Mouse (Mus musculus) forebrain, embryonic 13.5 days (tissue): ENCODE results near the gene Cox15. TPM values are rescaled to one million over a fixed set of nuclear protein-coding genes. Genes with fewer than 3 reads are reported as not detected.

Experiments
- ATAC-seq: fragments of 200-750 bp; cut with Nextera tagmentation; 2 replicates; pipeline ENCODE4 v1.8.0; 2017
- H3K27ac ChIP-seq: fragments of 300-500 bp; sonication (generic); 2 replicates; pipeline ENCODE4 v1.5.1; 2015; ENCODE audit warnings: inconsistent platforms, mild to moderate bottlenecking, moderate library complexity
- H3K27me3 ChIP-seq: fragments of 300-500 bp; sonication (generic); 2 replicates; pipeline ENCODE4 v1.6.1; 2015; ENCODE audit warnings: mild to moderate bottlenecking, inconsistent platforms
- H3K36me3 ChIP-seq: fragments of 300-500 bp; sonication (generic); 2 replicates; pipeline ENCODE4 v1.6.1; 2015; ENCODE audit warnings: mild to moderate bottlenecking, inconsistent platforms; ENCODE audit not compliant: poor library complexity, severe bottlenecking
- H3K4me1 ChIP-seq: fragments of 300-500 bp; sonication (generic); 2 replicates; pipeline ENCODE4 v1.6.1; 2015; ENCODE audit warnings: inconsistent platforms
- H3K4me2 ChIP-seq: fragments of 300-500 bp; sonication (generic); 2 replicates; pipeline ENCODE4 v1.6.1; 2015; ENCODE audit warnings: inconsistent platforms, mild to moderate bottlenecking, moderate library complexity
- H3K4me3 ChIP-seq: fragments of 300-500 bp; sonication (generic); 2 replicates; pipeline ENCODE4 v1.5.1; 2015; ENCODE audit warnings: mild to moderate bottlenecking, inconsistent platforms
- H3K9ac ChIP-seq: fragments of 300-500 bp; sonication (generic); 2 replicates; pipeline ENCODE4 v1.6.1; 2015; ENCODE audit warnings: mild to moderate bottlenecking, inconsistent platforms
- H3K9me3 ChIP-seq: fragments of 300-500 bp; sonication (generic); replicated peaks from 2 replicates; pipeline ENCODE4 v1.6.1; 2016; ENCODE audit warnings: inconsistent platforms
- WGBS: fragments of 180-500 bp; shearing (Covaris S2); methylation state at CpG from one replicate; pipeline ENCODE4 v1.1.7; 2015; 5-methylcytosine and 5-hydroxymethylcytosine counted together
- polyA plus RNA-seq: library from polyadenylated mRNA; unstranded; fragments of >200 nt; fragmentation: Nextera tagmentation; extraction: Ambion mirVana; gene quantifications from 2 replicates; pipeline ENCODE4 v1.2.1, GENCODE M21; 2015

Cox15 gene
- polyA plus RNA-seq, 1 experiment from 2014 or later: 13.1 TPM

- no peak overlapping the region for H3K4me3 ChIP-seq
- H3K9me3 ChIP-seq: no peaks in the 10 kb centered on the region
- whole genome bisulfite sequencing: 92% methylated on average over 20 of the region's 20 CpGs
Observed at GRCm38 (mm10) chr19:43724194-43724593, 28.6 kb downstream of the Cox15 start.

GRCm38 (mm10) chr19:43723501-43723900 is 29.3 kb downstream of the Cox15 start:
- ATAC-seq: no peak
- H3K27ac ChIP-seq: no peak overlapping the region
- H3K9ac ChIP-seq: no peak overlapping the region
- peaks cover 70% of the 10 kb centered on the region for H3K36me3 ChIP-seq
- H3K4me2 ChIP-seq: no peak overlapping the region
- H3K4me3 ChIP-seq: no peak overlapping the region
- 87% methylated on average over 10 of the region's 10 CpGs for WGBS
- no peaks in the 10 kb centered on the region for H3K4me1 ChIP-seq
- H3K9me3 ChIP-seq: no peaks in the 10 kb centered on the region
- no peaks in the 10 kb centered on the region for H3K27me3 ChIP-seq

More at GRCm38 (mm10) chr19:43724194-43724593, 28.6 kb downstream of the Cox15 start:
- Histone ChIP-seq H3K27me3 (no peaks in the 10 kb centered on the region), H3K4me2 (no peak overlapping the region), H3K4me1 (no peaks in the 10 kb centered on the region), H3K27ac (no peak overlapping the region), H3K36me3 (peaks cover 67% of the 10 kb centered on the region), H3K9ac (no peak overlapping the region)
- ATAC-seq: no peak

- no peak overlapping the region for H3K4me2 ChIP-seq
- peaks cover 70% of the 10 kb centered on the region for H3K36me3 ChIP-seq
- ATAC-seq: no peak
- H3K4me1 ChIP-seq: no peaks in the 10 kb centered on the region
- no peaks in the 10 kb centered on the region for H3K9me3 ChIP-seq
- H3K9ac ChIP-seq: no peak overlapping the region
- no peak overlapping the region for H3K27ac ChIP-seq
- no peaks in the 10 kb centered on the region for H3K27me3 ChIP-seq
- H3K4me3 ChIP-seq: no peak overlapping the region
- 78% methylated on average over 8 of the region's 8 CpGs for WGBS
Observed at GRCm38 (mm10) chr19:43722891-43723290, 29.9 kb downstream of the Cox15 start.

- H3K9ac ChIP-seq: no peak overlapping the region
- ATAC-seq: no peak
- peaks cover 50% of the 10 kb centered on the region for H3K36me3 ChIP-seq
Observed at GRCm38 (mm10) chr19:43720061-43720460, 32.7 kb downstream of the Cox15 start.

GRCm38 (mm10) chr19:43711971-43712370 is 40.8 kb downstream of the Cox15 start:
- Histone ChIP-seq H3K4me3 (no peak overlapping the region), H3K36me3 (peaks cover 23% of the 10 kb centered on the region), H3K4me2 (no peak overlapping the region), H3K9ac (no peak overlapping the region), H3K27ac (no peak overlapping the region), H3K27me3 (no peaks in the 10 kb centered on the region), H3K4me1 (no peaks in the 10 kb centered on the region), H3K9me3 (no peaks in the 10 kb centered on the region)
- ATAC-seq: no peak
- 79% methylated on average over 5 of the region's 5 CpGs for WGBS

More at GRCm38 (mm10) chr19:43720061-43720460, 32.7 kb downstream of the Cox15 start:
- no peak overlapping the region for H3K4me2 ChIP-seq
- no peak overlapping the region for H3K4me3 ChIP-seq
- H3K27me3 ChIP-seq: no peaks in the 10 kb centered on the region
- no peaks in the 10 kb centered on the region for H3K9me3 ChIP-seq
- 93% methylated on average over 11 of the region's 11 CpGs for WGBS
- H3K4me1 ChIP-seq: no peaks in the 10 kb centered on the region
- H3K27ac ChIP-seq: no peak overlapping the region

- Histone ChIP-seq H3K27me3 (no peaks in the 10 kb centered on the region), H3K9ac (no peak overlapping the region), H3K9me3 (no peaks in the 10 kb centered on the region), H3K36me3 (peaks cover 28% of the 10 kb centered on the region), H3K4me3 (no peak overlapping the region), H3K4me1 (no peaks in the 10 kb centered on the region), H3K27ac (no peak overlapping the region), H3K4me2 (no peak overlapping the region)
- 54% methylated on average over 22 of the region's 22 CpGs for WGBS
- ATAC-seq: no peak
Observed at GRCm38 (mm10) chr19:43711159-43711916, 41.5 kb downstream of the Cox15 start.

- no peaks in the 10 kb centered on the region for H3K9me3 ChIP-seq
- H3K4me3 ChIP-seq: no peak overlapping the region
- H3K27ac ChIP-seq: no peak overlapping the region
- H3K4me1 ChIP-seq: no peaks in the 10 kb centered on the region
- H3K36me3 ChIP-seq: peaks cover 49% of the 10 kb centered on the region
- H3K4me2 ChIP-seq: no peak overlapping the region
- no peak overlapping the region for H3K9ac ChIP-seq
- no peak for ATAC-seq
- WGBS: 71% methylated on average over 8 of the region's 8 CpGs
- H3K27me3 ChIP-seq: no peaks in the 10 kb centered on the region
Observed at GRCm38 (mm10) chr19:43709317-43709716, 43.5 kb downstream of the Cox15 start.

- Histone ChIP-seq H3K4me1 (no peaks in the 10 kb centered on the region), H3K27me3 (no peaks in the 10 kb centered on the region), H3K27ac (no peak overlapping the region), H3K4me3 (no peak overlapping the region), H3K9me3 (no peaks in the 10 kb centered on the region), H3K4me2 (no peak overlapping the region), H3K9ac (no peak overlapping the region), H3K36me3 (peaks cover 54% of the 10 kb centered on the region)
- no peak for ATAC-seq
- WGBS: 89% methylated on average over 7 of the region's 7 CpGs
Observed at GRCm38 (mm10) chr19:43708206-43708605, 44.6 kb downstream of the Cox15 start.

- no peaks in the 10 kb centered on the region for H3K27me3 ChIP-seq
- H3K9me3 ChIP-seq: no peaks in the 10 kb centered on the region
- no peak overlapping the region for H3K27ac ChIP-seq
- 88% methylated on average over 17 of the region's 17 CpGs for WGBS
- peaks cover 67% of the 10 kb centered on the region for H3K36me3 ChIP-seq
- H3K4me2 ChIP-seq: no peak overlapping the region
- H3K9ac ChIP-seq: no peak overlapping the region
- H3K4me1 ChIP-seq: no peaks in the 10 kb centered on the region
- no peak overlapping the region for H3K4me3 ChIP-seq
- no peak for ATAC-seq
Observed at GRCm38 (mm10) chr19:43704787-43705497, 47.9 kb downstream of the Cox15 start.

- H3K27me3 ChIP-seq: no peaks in the 10 kb centered on the region
- no peaks in the 10 kb centered on the region for H3K4me1 ChIP-seq
- 91% methylated on average over 11 of the region's 11 CpGs for WGBS
- no peak overlapping the region for H3K4me2 ChIP-seq
- H3K9me3 ChIP-seq: no peaks in the 10 kb centered on the region
- H3K36me3 ChIP-seq: peaks cover 68% of the 10 kb centered on the region
- H3K4me3 ChIP-seq: no peak overlapping the region
- no peak for ATAC-seq
- no peak overlapping the region for H3K9ac ChIP-seq
- H3K27ac ChIP-seq: no peak overlapping the region
Observed at GRCm38 (mm10) chr19:43704211-43704610, 48.6 kb downstream of the Cox15 start.

GRCm38 (mm10) chr19:43699763-43700155 is 53.0 kb downstream of the Cox15 start:
- Histone ChIP-seq H3K27ac (no peak overlapping the region), H3K4me1 (no peaks in the 10 kb centered on the region), H3K9me3 (no peaks in the 10 kb centered on the region), H3K36me3 (peaks cover 33% of the 10 kb centered on the region), H3K4me2 (no peak overlapping the region), H3K4me3 (no peak overlapping the region), H3K27me3 (no peaks in the 10 kb centered on the region), H3K9ac (no peak overlapping the region)
- 88% methylated on average over 6 of the region's 6 CpGs for WGBS
- no peak for ATAC-seq

GRCm38 (mm10) chr19:43699021-43699762 is 53.6 kb downstream of the Cox15 start:
- no peaks in the 10 kb centered on the region for H3K9me3 ChIP-seq
- no peak overlapping the region for H3K27ac ChIP-seq
- H3K27me3 ChIP-seq: no peaks in the 10 kb centered on the region
- peaks cover 27% of the 10 kb centered on the region for H3K36me3 ChIP-seq
- H3K4me3 ChIP-seq: no peak overlapping the region
- no peak for ATAC-seq
- H3K4me1 ChIP-seq: no peaks in the 10 kb centered on the region
- WGBS: 84% methylated on average over 11 of the region's 11 CpGs
- H3K4me2 ChIP-seq: no peak overlapping the region
- no peak overlapping the region for H3K9ac ChIP-seq
